Mouse (Mus musculus): ENCODE measurements around the gene Pde9a.

GRCm38 (mm10) chr17:31433401-31433928 is 47.5 kb downstream of the Pde9a start:
- no peak for TF ChIP-seq POLR2A (IDR thresholded peaks at IDR 0.05; ENCODE audit: insufficient read length, low read depth)
- TF ChIP-seq USF1 (IDR thresholded peaks at IDR 0.05; ENCODE audit: low read depth) = no peak
- TF ChIP-seq MYOD1 (IDR thresholded peaks at IDR 0.05; ENCODE audit: control insufficient read depth in 1 of 3, insufficient read length in 2 of 3, low read depth in 2 of 3) = no peak
- TF ChIP-seq TCF12 (IDR thresholded peaks at IDR 0.05; ENCODE audit: insufficient read depth, poor library complexity, severe bottlenecking) = no peak
- TF ChIP-seq MAX (IDR thresholded peaks at IDR 0.05; ENCODE audit: low read depth) = no peak
- no peak for TF ChIP-seq POLR2AphosphoS2 (IDR thresholded peaks at IDR 0.05; ENCODE audit: insufficient read length, low read depth)
- TF ChIP-seq E2F4 (IDR thresholded peaks at IDR 0.05; ENCODE audit: insufficient read depth) = no peak

Data from myocyte (in vitro differentiated cells).